Mouse (Mus musculus) thymus, postnatal 4 days (tissue): ENCODE results near the gene Tenm2.

Experiments
- DNase-seq: peaks from one replicate; pipeline ENCODE4 v3.0.0; 2021

Gene Tenm2

GRCm38 (mm10) chr11:37235914-37236600, at the start of gene Tenm2:
Gene Tenm2 (minus strand): TSS chr11:37235964.
- peak; percentile 10 for DNase-seq

DNA sequence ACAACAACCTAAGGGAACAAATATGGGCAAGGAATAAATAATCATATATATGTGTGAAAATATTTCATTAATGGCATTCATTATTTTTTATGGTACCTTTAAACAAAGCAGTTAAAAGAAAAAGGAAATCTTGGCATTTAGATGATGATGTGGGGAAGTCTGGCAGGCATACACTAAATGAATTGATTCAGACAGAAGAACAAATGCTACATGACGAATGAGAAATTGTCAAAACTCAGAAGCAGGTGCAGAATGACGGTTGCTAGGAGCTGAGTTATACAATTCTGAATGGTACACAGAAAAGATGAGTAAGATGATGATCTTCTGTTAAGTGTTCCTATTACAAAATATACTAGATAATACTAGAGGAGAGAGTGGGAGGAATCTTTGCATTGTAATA, 49.4 kb upstream of the Tenm2 start:
- no peak for DNase-seq

DNA sequence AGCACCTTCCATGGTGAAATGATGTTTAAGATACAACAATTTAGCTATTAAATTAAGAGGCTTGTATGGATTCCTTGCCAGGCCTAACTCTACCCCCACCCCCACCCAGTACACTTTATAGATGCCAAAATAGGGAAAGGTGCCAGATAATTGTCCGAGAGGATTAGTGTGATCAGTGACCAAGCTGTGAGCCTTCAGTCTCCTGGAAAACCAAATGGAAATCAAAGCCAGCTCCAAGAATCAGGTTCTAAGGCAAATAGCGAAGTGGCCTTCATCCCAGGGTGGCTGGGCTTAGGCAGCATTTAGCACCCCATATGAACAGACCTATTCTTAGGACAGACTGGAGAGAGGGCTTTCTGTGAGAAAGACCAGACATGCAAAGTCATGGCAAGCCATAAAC, 13.0 kb upstream of the Tenm2 start:
- no peak for DNase-seq

DNA sequence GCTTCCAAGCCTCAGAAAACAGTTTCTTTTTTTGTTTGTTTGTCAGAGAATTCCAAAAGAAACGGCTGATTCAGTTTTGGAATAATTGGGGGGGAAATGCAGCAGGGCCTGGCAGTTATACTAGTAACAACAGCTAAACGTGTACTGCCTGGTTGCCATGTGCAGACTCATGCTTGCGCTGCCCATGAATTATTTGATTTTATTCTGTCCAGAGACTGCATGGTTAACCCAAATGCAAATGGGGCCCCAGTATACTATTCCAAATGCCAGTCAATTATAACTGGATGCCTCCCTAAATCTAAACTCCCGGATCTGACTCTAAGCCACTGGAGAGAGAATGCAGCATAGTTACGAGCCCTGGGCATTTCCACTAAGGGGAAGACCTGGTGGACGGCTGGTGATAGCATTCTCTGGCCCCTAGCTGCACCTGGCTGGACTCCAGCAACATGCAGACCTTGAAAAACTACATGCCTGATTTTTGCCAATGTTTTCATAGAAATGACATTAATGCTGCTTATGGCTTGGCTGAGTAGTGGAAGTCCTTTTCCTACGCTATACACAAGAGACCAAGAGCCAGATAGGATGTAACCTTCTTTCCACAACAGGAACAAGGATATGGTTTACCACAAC, 1.4 kb upstream of the Tenm2 start:
- no peak for DNase-seq

GRCm38 (mm10) chr11:37236601-37237083, 878 bp upstream of the Tenm2 start:
- no peak for DNase-seq

DNA sequence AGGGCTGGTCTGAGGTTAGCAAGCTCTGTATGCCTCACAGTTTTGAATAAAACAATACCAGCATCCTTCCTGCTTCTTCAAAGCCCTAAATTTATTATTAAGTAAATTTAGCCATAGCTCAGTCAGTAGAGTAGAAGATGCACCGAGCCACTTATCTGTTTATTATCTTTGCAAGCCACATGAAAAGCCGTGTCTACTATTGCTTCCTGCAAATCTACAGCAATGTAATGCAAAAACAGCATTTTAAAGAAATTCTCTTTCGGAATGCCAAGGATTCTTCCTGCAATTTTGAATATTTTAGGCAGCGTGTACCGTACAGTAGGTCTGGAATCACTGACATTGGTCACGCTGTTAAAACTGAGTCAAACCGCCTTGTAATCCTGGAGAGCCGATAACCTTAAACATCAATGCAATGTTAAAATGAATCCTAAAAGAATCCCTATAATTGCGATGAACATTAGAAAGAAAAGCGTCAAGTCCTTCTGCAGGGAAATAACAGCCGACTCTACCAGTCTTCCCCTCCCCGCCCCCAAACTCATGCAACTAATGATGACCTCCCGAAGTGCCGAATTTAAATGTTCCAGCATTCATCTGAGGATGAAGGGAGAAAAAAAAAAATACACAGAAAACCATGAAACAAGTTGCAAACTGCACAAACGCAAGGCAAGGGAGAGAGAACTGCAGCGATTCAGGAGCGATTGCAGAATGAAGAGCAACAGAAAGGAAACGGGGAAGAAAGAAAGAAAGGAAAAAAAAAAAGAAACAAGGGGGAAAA, 556 bp downstream of the Tenm2 start:
- DNase-seq = no peak

DNA sequence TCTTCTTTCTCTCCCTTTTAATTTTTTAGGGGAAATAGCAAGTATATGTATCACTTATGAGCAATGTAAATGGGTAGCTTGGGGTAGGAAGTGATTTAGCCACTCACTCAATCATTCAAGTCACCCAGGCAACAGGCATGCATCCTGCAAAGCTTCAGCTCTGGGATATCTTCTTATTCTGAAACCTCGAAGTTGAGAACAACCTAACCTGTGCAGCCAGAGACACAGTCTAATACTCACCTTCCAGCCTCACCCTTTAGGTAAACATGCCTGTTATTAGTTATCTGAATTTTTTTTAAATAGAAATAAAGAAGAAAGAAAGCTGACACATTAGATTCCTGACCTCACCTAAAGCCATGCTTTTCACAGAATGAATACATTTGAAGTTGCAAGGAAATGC, 8.4 kb downstream of the Tenm2 start:
- DNase-seq = no peak

- DNase-seq = no peak
These were observed 8.8 kb downstream of the Tenm2 start for GRCm38 (mm10) chr11:37226943-37227342.

GRCm38 (mm10) chr11:37222737-37223136, 13.0 kb downstream of the Tenm2 start:
- DNase-seq = no peak

DNA sequence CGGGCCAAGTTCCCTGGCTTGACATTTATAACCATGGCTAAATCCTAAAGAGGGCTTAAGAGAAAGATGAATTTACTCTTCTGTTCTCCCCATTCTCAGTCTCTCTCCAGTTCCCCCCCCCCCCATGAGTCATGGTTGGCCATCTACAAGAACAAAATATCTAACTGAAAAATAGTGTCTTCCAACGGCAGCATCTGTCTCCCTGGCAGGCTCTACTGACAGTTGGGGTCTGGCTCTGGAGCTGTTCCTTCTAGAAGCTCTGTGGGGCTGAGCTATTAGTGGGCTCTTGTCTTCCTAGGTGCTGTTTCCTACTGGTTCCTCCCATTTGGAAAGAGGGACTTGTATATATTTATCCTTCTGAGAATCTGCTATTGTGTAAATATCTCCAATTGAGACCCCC, 13.7 kb downstream of the Tenm2 start:
- DNase-seq = no peak

DNA sequence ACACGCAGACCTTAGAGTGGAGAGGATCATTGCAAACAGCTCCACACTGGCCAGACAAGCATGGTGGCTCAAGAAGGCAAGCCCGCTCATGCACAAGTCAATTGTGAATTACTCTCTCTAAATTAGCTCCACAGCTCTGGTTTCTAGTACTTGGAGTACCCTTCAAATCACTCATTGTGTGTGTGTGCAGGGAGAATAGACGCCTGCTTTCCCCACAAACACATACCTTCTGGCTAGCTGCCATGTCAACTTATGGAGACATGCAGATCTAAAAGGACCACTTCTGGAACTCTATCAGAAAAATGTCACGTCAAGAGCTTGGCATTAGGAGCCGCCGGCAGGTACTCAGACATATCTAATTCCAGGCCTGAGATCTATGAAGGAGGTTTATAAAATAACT, 14.8 kb downstream of the Tenm2 start:
- DNase-seq = no peak

DNA sequence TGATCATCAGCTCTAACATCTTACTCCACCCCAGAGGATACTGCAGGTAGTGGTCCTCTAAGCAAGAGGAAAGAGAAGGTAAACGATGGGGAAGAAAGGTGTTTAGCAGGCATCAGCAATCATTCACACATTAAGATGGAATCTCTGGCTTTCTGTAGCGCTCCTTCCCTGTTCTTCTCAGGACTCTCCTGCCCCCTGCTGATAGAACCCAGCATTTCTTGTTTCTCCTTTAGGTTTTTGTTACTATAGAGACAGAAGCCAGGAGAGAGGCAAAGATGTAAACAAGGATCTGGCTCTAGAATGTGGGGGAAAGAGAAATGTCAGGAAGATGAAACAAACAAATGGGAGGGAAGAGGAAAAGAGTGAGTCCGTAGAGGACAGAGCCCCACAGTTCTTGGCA, 49.6 kb downstream of the Tenm2 start:
- DNase-seq = no peak

GRCm38 (mm10) chr11:37177426-37177825, 58.3 kb downstream of the Tenm2 start:
- no peak for DNase-seq

DNA sequence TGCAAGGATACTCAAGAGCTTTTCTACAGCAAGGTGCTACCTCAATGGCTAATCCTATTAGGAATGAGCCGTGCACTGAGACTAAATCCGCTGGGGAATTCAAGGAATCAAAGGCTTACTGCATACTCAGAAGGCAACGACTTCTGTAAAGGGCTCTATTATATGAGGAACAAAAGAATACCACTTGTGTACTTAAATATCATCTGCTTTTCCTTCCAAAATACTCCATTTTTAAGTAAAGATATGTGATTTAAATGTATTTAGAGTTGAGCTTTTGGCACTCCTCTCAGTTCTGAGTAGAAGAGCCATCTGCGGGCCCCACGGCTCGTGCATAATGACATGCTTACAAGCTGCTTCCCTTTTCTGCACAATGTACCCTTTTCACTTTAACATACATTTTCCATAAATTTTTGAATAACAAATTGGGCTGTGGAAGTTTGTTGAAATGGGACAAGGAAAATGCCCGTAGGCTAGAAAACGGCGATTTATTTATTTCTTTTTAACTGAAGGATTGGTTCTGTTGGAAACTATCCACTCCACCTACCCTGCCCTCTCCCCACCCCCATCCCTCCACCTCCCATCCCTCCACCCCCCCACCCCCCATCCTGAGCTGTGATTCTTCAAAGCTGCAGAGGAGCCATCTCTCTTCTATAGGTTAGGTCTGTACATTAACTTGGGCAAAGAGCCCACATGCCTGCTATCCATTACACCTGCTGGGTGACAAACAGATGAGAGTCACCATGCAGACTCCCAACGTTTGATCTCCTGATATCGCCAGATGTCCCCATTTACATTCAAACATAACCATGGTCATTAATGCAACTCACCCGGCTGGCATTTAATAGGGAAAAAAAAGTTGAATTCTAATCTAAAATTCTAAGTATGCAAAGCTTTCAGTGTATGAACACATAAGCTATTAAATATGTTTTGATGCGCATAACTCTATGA, 81.6 kb downstream of the Tenm2 start:
- no peak for DNase-seq

DNA sequence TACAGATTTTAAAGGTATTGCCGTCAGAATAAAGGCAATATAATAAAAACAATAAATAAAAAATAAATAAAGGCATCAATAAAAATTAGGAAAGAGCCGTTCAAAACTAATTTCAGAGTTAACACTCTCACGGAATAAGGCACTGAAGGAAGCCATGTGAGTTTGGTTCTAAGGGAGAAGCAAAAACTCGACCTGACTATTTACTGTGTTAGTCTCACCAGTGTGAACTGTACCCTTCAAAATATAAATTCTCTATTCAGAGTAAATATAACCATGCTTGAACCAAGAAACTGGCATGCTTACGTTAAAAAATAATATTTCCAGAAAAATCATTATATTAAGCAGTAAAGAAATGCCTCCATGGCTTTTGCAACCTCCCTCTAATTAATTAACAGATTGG, 82.4 kb downstream of the Tenm2 start:
- DNase-seq = no peak

DNA sequence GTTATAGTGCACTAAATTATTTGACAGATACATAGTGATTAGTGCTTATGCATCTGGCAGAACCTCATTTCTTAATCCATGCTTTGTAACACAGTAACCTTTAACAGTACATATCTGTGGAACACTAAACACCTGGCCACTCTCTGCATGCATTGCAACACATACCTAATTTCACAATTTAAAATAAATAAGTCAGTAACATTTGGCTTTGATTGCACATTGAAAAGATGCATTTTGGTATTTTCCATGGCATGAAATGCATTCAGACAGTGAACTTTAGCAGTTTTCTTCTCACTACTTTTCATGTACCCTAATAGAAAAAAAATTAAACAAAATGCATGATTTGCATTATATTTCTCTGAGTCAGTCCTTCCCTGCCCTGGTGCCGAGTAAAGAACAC, 85.8 kb downstream of the Tenm2 start:
- no peak for DNase-seq

DNA sequence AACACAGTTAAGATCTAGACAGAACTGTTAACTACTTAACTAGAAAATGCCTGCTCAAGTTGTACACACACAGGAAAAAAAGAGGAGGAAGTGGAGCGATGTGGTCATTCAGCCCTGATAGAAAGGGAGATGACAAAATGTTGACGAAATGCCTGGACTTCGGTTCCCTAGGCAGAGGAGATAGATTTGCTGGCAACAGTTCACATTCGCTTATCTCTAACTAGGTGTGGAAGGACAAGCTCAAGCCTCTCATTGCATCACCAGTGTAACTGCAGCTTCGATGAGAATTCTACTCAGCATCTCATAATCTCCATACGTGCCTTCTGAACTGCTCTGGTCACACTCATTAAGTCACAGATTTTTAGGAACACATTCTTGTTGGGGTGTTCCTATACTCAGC, 91.8 kb downstream of the Tenm2 start:
- DNase-seq = no peak

GRCm38 (mm10) chr11:37143478-37143877, 92.3 kb downstream of the Tenm2 start:
- no peak for DNase-seq

GRCm38 (mm10) chr11:37128893-37129292, 106.9 kb downstream of the Tenm2 start:
- no peak for DNase-seq

DNA sequence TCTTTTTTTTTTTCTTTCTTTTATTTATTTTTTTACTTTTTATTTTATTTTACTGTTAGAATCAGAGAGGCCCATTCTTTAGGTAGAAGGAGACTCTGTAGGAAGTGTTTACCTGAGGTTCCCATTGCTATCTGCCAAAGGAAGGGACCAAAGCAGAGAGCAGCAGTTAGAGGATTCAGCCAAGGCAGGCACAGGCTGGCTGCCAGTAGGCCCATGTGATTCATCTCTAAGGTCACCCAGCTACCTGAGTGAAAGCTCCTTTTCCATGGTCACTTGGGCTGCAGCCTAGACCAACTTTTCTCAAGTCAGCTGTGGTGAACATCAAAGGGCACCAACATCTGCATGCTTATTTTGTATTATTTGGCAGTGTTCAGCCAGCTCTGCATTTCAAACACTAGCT, 117.7 kb downstream of the Tenm2 start:
- DNase-seq = no peak

- no peak for DNase-seq
These were observed 120.6 kb downstream of the Tenm2 start for GRCm38 (mm10) chr11:37115188-37115587.

DNA sequence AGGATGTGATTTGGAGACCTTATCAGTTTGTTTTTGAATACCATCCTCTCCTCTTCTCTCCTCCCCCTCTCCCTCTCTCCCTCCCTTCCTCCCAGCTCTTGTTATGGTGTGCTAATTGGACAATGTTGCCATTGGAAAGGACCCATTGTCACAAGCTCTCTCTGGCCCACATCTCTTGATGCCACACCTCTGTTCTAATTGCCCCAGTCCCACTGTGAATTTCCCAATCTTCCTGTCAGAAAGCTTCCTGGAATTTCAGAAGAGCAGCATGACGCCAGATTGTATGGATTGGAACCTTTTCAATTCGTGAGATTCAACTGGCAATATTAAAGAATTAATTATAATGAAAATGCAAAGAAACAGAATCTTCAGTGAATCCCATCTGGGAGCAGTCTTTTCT, 128.7 kb downstream of the Tenm2 start:
- DNase-seq = no peak

DNA sequence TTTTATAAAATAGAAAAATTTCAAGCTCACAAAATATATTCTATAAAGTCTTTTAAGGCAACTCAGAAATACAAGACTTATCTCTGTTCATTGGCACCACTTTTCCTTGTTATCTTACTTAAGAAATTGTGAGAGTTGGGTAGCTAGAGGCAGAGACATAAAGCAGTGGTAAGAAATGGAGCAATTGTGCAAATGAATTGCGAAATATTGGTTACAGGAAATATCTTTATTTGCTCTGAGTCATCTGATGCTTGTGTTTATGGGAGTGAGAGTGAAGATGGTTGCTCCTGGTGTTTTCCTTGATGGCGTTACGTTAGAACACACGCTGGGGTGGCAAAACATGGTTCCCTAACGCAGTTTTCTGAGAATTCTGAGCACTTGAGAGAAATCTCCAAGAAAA, 156.4 kb downstream of the Tenm2 start:
- no peak for DNase-seq
